Mouse (Mus musculus) ovary, adult 18-20 months (tissue): ENCODE data around the gene Gm10717.
"Not testable (repeated sequence)": the region's sequence is repeated elsewhere in the genome, so short reads cannot be mapped to it uniquely, and the experiment has no call there.

Source experiments
- DNase-seq: peaks from one replicate; pipeline ENCODE4 v3.0.0; 2022; ENCODE audit warnings: low spot score, mixed read lengths

The Gm10717 gene

DNA sequence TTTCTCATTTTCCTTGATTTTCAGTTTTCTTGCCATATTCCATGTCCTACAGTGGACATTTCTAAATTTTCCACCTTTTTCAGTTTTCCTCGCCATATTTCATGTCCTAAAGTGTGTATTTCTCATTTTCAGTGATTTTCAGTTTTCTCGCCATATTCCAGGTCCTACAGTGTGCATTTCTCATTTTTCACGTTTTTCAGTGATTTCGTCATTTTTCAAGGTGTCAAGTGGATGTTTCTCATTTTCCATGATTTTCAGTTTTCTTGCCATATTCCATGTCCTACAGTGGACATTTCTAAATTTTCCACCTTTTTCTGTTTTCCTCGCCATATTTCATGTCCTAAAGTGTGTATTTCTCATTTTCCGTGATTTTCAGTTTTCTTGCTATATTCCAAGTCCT, 436 bp downstream of the Gm10717 start:
- peak; percentile 84 for DNase-seq

- DNase-seq, result not testable (repeated sequence)
Observed at GRCm38 (mm10) chr9:3026136-3026535, 919 bp downstream of the Gm10717 start.

DNA sequence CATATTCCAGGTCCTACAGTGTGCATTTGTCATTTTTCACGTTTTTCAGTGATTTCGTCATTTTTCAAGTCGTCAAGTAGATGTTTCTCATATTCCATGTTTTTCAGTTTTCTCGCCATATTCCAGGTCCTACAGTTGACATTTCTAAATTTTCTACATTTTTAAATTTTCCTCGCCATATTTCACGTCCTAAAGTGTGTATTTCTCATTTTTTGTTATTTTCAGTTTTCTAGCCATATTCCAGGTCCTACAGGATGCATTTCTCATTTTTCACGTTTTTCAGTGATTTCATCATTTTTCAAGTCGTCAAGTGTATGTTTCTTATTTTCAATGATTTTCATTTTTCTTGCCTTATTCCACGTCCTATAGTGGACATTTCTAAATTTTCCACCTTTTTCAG, 1.5 kb downstream of the Gm10717 start:
- not testable (repeated sequence) for DNase-seq

DNA sequence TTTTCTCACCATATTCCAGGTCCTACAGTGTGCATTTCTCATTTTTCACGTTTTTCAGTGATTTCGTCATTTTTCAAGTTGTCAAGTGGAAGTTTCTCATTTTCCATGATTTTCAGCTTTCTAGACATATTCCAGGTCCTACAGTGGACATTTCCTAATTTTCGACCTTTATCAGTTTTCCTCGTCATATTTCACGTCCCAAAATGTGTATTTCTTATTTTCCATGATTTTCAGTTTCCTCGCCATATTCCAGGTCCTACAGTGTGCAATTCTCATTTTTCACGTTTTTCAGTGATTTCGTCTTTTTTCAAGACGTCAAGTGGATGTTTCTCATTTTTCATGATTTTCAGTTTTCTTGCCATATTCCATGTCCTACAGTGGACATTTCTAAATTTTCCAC, 2.0 kb downstream of the Gm10717 start:
- not testable (repeated sequence) for DNase-seq

GRCm38 (mm10) chr9:3029276-3030000, 4.2 kb downstream of the Gm10717 start:
- peak; percentile 30 for DNase-seq

GRCm38 (mm10) chr9:3030677-3031318, 5.6 kb downstream of the Gm10717 start:
- DNase-seq, result not testable (repeated sequence)

- not testable (repeated sequence) for DNase-seq
Observed at GRCm38 (mm10) chr9:3034299-3034698, 9.1 kb downstream of the Gm10717 start, which contains the start of gene Gm17535. Gene Gm17535 (plus strand): TSS chr9:3034599.

- not testable (repeated sequence) for DNase-seq
Observed at GRCm38 (mm10) chr9:3036577-3036976, 11.4 kb downstream of the Gm10717 start, which contains the start of gene Gm10715. Gene Gm10715 (plus strand): TSS chr9:3036877.

- DNase-seq, result not testable (repeated sequence)
Observed at GRCm38 (mm10) chr9:3038161-3038560, 12.9 kb downstream of the Gm10717 start.
